Mouse (Mus musculus) midbrain, embryonic 16.5 days (tissue): ENCODE measurements around the gene Olfr478. TPM values are rescaled to one million over a fixed set of nuclear protein-coding genes. Genes with fewer than 3 reads are reported as not detected.
"Not testable (repeated sequence)": the region's sequence is repeated elsewhere in the genome, so short reads cannot be mapped to it uniquely, and the experiment has no call there.

Experiments
- ATAC-seq: fragments of 200-750 bp; cut with Nextera tagmentation; 2 replicates; pipeline ENCODE4 v1.8.0; 2017; ENCODE audit warnings: moderate TSS enrichment
- H3K27ac ChIP-seq: fragments of 300-500 bp; sonication (generic); 2 replicates; pipeline ENCODE4 v1.5.1; 2014; ENCODE audit warnings: mild to moderate bottlenecking, low read length, mixed read lengths
- H3K27me3 ChIP-seq: fragments of 300-500 bp; sonication (generic); 2 replicates; pipeline ENCODE4 v1.6.1; 2014; ENCODE audit warnings: low read depth, low read length, mixed read lengths; ENCODE audit not compliant: control insufficient read depth, insufficient read depth
- H3K36me3 ChIP-seq: fragments of 300-500 bp; sonication (generic); 2 replicates; pipeline ENCODE4 v1.6.1; 2014; ENCODE audit warnings: mild to moderate bottlenecking, low read length, moderate library complexity, mixed read lengths; ENCODE audit not compliant: control insufficient read depth, insufficient read depth
- H3K4me1 ChIP-seq: fragments of 300-500 bp; sonication (generic); 2 replicates; pipeline ENCODE4 v1.6.1; 2014; ENCODE audit warnings: mild to moderate bottlenecking, low read length, mixed read lengths; ENCODE audit not compliant: control insufficient read depth, insufficient read depth
- H3K4me2 ChIP-seq: fragments of 300-500 bp; sonication (generic); 2 replicates; pipeline ENCODE4 v1.6.1; 2014; ENCODE audit warnings: mild to moderate bottlenecking, low read length, mixed read lengths
- H3K4me3 ChIP-seq: fragments of 300-500 bp; sonication (generic); 2 replicates; pipeline ENCODE4 v1.5.1; 2014; ENCODE audit warnings: low read depth, mild to moderate bottlenecking, low read length, moderate library complexity, mixed read lengths
- H3K9ac ChIP-seq: fragments of 300-500 bp; sonication (generic); 2 replicates; pipeline ENCODE4 v1.6.1; 2014; ENCODE audit warnings: low read depth, low read length, mixed read lengths
- H3K9me3 ChIP-seq: fragments of 300-500 bp; sonication (generic); replicated peaks from 2 replicates; pipeline ENCODE4 v1.6.1; 2014; ENCODE audit warnings: mild to moderate bottlenecking, low read length, mixed read lengths; ENCODE audit not compliant: control insufficient read depth, poor library complexity, severe bottlenecking
- WGBS: fragments of 180-500 bp; shearing (Covaris S2); extraction: QIAGEN DNeasy Blood & Tissue Kit; methylation state at CpG from one replicate; pipeline ENCODE4 v1.1.7; 2014; 5-methylcytosine and 5-hydroxymethylcytosine counted together
- polyA plus RNA-seq: library from polyadenylated mRNA; unstranded; fragments of >200 nt; fragmentation: Nextera tagmentation; extraction: Ambion mirVana; gene quantifications from 2 replicates; pipeline ENCODE4 v1.2.1, GENCODE M21; 2015

Olfr478 gene
- not detected in 2 replicates for polyA plus RNA-seq

DNA sequence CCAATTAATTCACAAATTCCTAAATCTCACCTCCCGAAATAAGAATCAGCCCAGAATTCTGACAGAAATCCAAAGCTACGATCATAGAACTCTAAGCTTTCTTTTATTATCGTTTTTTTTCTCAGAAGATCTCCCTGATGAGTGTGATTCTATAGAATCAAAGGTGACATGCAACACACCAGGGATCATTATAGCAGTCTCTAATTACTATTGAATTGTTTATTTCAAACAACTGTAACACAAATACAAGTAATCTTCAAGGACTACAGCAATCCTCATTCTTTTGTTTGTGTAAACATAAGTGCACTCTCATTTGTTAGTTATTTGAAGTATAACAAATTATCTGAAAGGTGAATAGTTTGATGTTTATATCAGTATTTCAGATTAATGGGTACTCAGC is at the start of gene Olfr478:
Gene Olfr478, minus strand, starts transcription at position 101 of the 400 bp plus-strand sequence.
- no peak within 1 kb of the TSS for H3K27ac ChIP-seq
- 83% methylated on average over 3 of the region's 3 CpGs for WGBS
- H3K4me1 ChIP-seq: no peaks in the 10 kb centered on the region
- no peak within 1 kb of the TSS for H3K4me2 ChIP-seq
- H3K27me3 ChIP-seq: no peaks in the 10 kb centered on the region
- H3K4me3 ChIP-seq: no peak within 1 kb of the TSS
- H3K9me3 ChIP-seq: no peaks in the 10 kb centered on the region
- H3K9ac ChIP-seq: no peak within 1 kb of the TSS
- no peaks in the 10 kb centered on the region for H3K36me3 ChIP-seq
- ATAC-seq: no peak

DNA sequence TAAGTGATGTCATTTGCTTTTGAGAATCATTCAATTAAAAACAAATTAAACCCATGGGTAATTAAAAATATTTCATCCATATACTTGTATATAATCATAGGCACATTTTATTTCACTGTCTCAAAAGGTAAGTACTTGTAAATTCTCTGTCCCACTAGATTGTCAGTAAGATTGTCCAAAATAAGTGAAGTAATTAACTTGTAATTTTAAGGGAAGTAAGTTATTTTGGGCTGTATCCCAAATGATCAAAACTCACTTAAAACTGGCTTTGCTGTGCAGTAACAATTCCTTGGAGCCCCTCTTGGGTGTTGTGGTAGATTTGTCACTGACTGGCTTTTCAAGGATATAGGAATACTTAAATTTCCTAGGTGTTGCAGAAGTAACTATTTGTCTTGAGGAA is 45.8 kb upstream of the Olfr478 start, which contains the start of gene Olfr481:
Gene Olfr481, plus strand, starts transcription at position 301 of the 400 bp plus-strand sequence.
- ATAC-seq: no peak
- no peaks in the 10 kb centered on the region for H3K27me3 ChIP-seq
- no peaks in the 10 kb centered on the region for H3K4me1 ChIP-seq
- no peak within 1 kb of the TSS for H3K4me3 ChIP-seq
- no peak within 1 kb of the TSS for H3K4me2 ChIP-seq
- no peaks in the 10 kb centered on the region for H3K9me3 ChIP-seq
- H3K27ac ChIP-seq: no peak within 1 kb of the TSS
- no peak within 1 kb of the TSS for H3K9ac ChIP-seq
- no peaks in the 10 kb centered on the region for H3K36me3 ChIP-seq

DNA sequence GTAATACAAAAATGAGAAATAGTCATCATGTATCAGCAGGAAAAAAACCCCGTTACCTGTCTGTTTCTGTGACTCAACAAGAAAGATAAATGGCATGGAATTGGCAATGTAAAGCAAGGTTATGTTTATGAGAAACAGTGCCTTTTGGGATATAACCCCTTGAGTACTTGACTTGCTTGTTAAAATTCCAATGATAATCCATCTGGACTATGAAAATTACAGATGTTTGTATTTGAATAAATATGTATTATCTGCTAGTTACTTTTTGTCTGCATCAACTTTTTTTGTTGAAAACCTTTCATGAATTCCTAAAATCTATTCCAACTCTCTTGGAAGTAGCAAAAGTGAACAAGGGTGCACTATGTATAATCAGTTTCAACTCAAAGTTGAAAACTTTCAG is 33.5 kb upstream of the Olfr478 start, which contains the start of gene Olfr480:
Gene Olfr480, minus strand, starts transcription at position 101 of the 400 bp plus-strand sequence.
- Histone ChIP-seq H3K9me3 (no peaks in the 10 kb centered on the region), H3K27me3 (no peaks in the 10 kb centered on the region), H3K4me2 (no peak within 1 kb of the TSS), H3K36me3 (no peaks in the 10 kb centered on the region), H3K4me3 (no peak within 1 kb of the TSS), H3K27ac (no peak within 1 kb of the TSS), H3K9ac (no peak within 1 kb of the TSS), H3K4me1 (no peaks in the 10 kb centered on the region)
- no peak for ATAC-seq
- WGBS: 93% methylated on average over 1 of the region's 1 CpGs

DNA sequence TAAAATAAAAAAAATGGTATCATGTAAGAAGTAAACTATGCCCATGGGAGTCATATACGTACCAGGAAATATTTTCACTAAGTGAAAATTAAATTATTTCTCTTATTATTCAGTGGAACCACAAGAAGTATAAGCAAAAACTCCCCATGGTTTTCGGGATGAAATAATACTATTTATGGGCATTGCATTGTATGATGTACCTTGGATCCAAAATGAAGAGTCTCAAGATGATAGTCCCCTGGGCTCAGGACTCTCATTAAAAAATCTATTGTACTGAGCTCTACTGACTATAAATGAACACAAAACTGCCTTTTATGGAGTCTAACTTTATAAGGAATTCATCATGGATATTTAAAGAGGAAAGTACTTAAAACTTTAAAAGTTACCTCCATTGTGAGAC is 16.6 kb upstream of the Olfr478 start, which contains the start of gene Olfr479:
Gene Olfr479, plus strand, starts transcription at position 301 of the 400 bp plus-strand sequence.
- Histone ChIP-seq H3K36me3 (no peaks in the 10 kb centered on the region), H3K27me3 (no peaks in the 10 kb centered on the region), H3K4me2 (no peak within 1 kb of the TSS), H3K4me3 (no peak within 1 kb of the TSS), H3K9ac (no peak within 1 kb of the TSS), H3K27ac (no peak within 1 kb of the TSS), H3K9me3 (no peaks in the 10 kb centered on the region), H3K4me1 (no peaks in the 10 kb centered on the region)
- no peak for ATAC-seq
- WGBS: 91% methylated on average over 2 of the region's 2 CpGs

DNA sequence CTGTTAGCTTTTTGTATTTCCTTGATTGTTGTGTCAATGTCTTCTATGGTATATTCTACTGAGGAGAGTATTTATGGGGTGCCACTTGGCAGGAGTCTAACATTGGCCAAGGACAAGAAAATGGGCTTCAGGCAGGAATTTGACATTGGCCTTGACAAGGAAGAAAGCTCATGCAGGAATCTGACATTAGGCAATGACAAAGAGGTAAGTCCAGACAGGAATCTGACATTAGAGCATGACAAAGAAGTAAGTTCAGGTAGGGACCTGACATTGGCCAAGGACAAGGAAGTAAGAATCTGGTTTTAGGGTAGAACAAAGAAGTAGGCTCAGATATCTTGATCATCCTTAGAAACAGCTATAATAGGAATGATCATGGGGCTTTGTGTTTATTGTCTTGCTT is 19.5 kb downstream of the Olfr478 start:
- ATAC-seq, H3K27ac ChIP-seq, H3K9me3 ChIP-seq, H3K36me3 ChIP-seq, H3K4me2 ChIP-seq, H3K4me3 ChIP-seq, H3K9ac ChIP-seq, H3K27me3 ChIP-seq, H3K4me1 ChIP-seq: not testable (repeated sequence)

DNA sequence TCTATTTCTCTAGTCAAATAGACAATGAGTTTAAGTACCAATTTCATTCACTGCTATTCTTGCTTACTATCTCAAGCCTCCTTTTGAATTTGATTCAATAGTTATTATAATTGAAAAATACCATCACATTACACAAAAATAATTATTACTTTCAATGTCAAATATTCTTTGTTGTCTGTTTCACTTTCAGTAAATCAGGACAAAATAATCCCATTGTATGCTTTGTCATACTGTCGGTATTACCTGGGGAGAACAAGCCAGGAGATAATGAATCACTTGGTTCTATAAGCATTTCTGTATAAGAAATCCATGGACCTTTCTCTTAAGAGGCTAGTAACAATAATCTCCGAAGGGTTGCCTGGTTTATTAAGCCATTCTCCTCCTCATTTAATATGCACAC is 47.4 kb downstream of the Olfr478 start, which contains the start of gene Olfr477:
Gene Olfr477, plus strand, starts transcription at position 301 of the 400 bp plus-strand sequence.
- no peaks in the 10 kb centered on the region for H3K9me3 ChIP-seq
- H3K27ac ChIP-seq: no peak within 1 kb of the TSS
- no peaks in the 10 kb centered on the region for H3K27me3 ChIP-seq
- no peak for ATAC-seq
- H3K36me3 ChIP-seq: no peaks in the 10 kb centered on the region
- H3K4me3 ChIP-seq: no peak within 1 kb of the TSS
- H3K4me2 ChIP-seq: no peak within 1 kb of the TSS
- H3K9ac ChIP-seq: no peak within 1 kb of the TSS
- WGBS: 76% methylated on average over 2 of the region's 2 CpGs
- no peaks in the 10 kb centered on the region for H3K4me1 ChIP-seq

Other genes starting within 250 kb of the Olfr478 start
- gene Ovch2, start 232.8 kb downstream of the Olfr478 start, polyA plus RNA-seq: not detected in 2 replicates
- not detected in 2 replicates for gene Olfr467, start 221.7 kb downstream of the Olfr478 start, polyA plus RNA-seq
- not detected in 2 replicates for gene Olfr469, start 208.4 kb downstream of the Olfr478 start, polyA plus RNA-seq
- gene Olfr470, start 186.5 kb downstream of the Olfr478 start, polyA plus RNA-seq: not detected in 2 replicates
- gene Olfr472, start 136.1 kb downstream of the Olfr478 start, polyA plus RNA-seq: not detected in 2 replicates
- not detected in 2 replicates for gene Olfr473, start 103.5 kb downstream of the Olfr478 start, polyA plus RNA-seq
- gene Olfr474, start 79.3 kb downstream of the Olfr478 start, polyA plus RNA-seq: not detected in 2 replicates
- gene Olfr476, start 69.2 kb downstream of the Olfr478 start, polyA plus RNA-seq: not detected in 2 replicates
- gene Olfr477, start 47.3 kb downstream of the Olfr478 start, polyA plus RNA-seq: not detected in 2 replicates
- gene Olfr479, start 16.7 kb upstream of the Olfr478 start, polyA plus RNA-seq: not detected in 2 replicates
- gene Olfr480, start 33.4 kb upstream of the Olfr478 start, polyA plus RNA-seq: not detected in 2 replicates
- not detected in 2 replicates for gene Olfr481, start 45.9 kb upstream of the Olfr478 start, polyA plus RNA-seq
- gene Olfr482, start 63.6 kb upstream of the Olfr478 start, polyA plus RNA-seq: 0.08 and 0.10 TPM in 2 replicates
- not detected in 2 replicates for gene Olfr483, start 66.9 kb upstream of the Olfr478 start, polyA plus RNA-seq
- not detected in 2 replicates for gene Olfr484, start 93.5 kb upstream of the Olfr478 start, polyA plus RNA-seq
- gene Olfr485, start 125.9 kb upstream of the Olfr478 start, polyA plus RNA-seq: not detected in 2 replicates
- not detected in 2 replicates for gene Olfr486, start 138.8 kb upstream of the Olfr478 start, polyA plus RNA-seq
- not detected in 2 replicates for gene Olfr487, start 180.6 kb upstream of the Olfr478 start, polyA plus RNA-seq
- not detected in 2 replicates for gene Olfr488, start 224.4 kb upstream of the Olfr478 start, polyA plus RNA-seq